Comparison of ENCODE assay signal across 22 mouse cellular contexts in the genomic region with DNA sequence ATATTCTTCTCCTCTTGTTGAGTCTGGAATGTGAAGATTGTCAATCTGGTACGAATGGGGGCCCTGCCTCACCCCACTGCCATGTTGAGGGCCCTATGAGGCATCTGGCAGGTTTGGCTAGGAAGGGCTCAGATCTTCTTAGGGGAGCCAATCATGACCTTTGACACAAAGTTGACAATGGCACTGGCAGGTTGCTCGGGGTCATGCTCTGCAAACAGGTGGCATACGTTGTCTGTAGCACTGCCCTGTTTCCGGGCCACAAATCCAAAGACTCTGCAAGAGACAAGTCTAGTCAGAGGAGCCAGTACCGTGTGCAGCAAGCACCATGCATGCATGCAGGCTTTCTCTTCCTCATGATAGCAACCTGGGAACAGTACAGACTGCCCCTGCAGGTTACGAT.
A peak's percentile ranks its signal among the peaks of the same experiment; 100 is the strongest.
DNase-seq lines count a peak whose midpoint lies in the region; ATAC-seq and TF ChIP-seq lines count a peak whose summit lies in the region.
"Had no signal": no experiment of that assay in that cellular context is flagged by ENCODE, and none has a peak within 500 bp of the region (broad histone marks: within the 10 kb centered on the region; RNA-seq: fewer than 3 reads in every experiment).

No protein-coding gene starts in this region.

- TF ChIP-seq EP300 in stomach, postnatal 0 days (optimal IDR thresholded peaks at IDR 0.05), result no peak

- no peaks in the 10 kb centered on the region for H3K27me3 ChIP-seq in intestine, embryonic 14.5 days (replicated peaks; ENCODE audit: control insufficient read depth, insufficient read depth, low read length)
- H3K27me3 ChIP-seq in intestine, embryonic 15.5 days (replicated peaks), result no peaks in the 10 kb centered on the region
- H3K27me3 ChIP-seq in liver, embryonic 11.5 days (replicated peaks; ENCODE audit: control insufficient read depth, insufficient read depth, low read length), result no peaks in the 10 kb centered on the region
- H3K27me3 ChIP-seq in liver, embryonic 12.5 days (replicated peaks), result no peaks in the 10 kb centered on the region
- no peaks in the 10 kb centered on the region for H3K27me3 ChIP-seq in limb, embryonic 14.5 days (ENCODE audit: control insufficient read depth, insufficient read depth, low read length)
- H3K27me3 ChIP-seq in stomach, postnatal 0 days (ENCODE audit: control insufficient read depth, insufficient read depth, low read length), result no peaks in the 10 kb centered on the region
- H3K27me3 ChIP-seq: embryonic facial prominence, embryonic 13.5 days; embryonic facial prominence, embryonic 15.5 days; forebrain, embryonic 12.5 days had no signal

- no peak overlapping the region for H3K4me2 ChIP-seq in intestine, embryonic 14.5 days (ENCODE audit: low read length)
- H3K4me2 ChIP-seq in intestine, embryonic 15.5 days (replicated peaks), result no peak overlapping the region
- no peak overlapping the region for H3K4me2 ChIP-seq in liver, embryonic 11.5 days
- no peak overlapping the region for H3K4me2 ChIP-seq in liver, embryonic 12.5 days
- H3K4me2 ChIP-seq in limb, embryonic 14.5 days (replicated peaks; ENCODE audit: low read depth, low read length, severe bottlenecking), result no peak overlapping the region
- H3K4me2 ChIP-seq in stomach, postnatal 0 days (replicated peaks; ENCODE audit: low read depth), result no peak overlapping the region
- H3K4me2 ChIP-seq: embryonic facial prominence, embryonic 13.5 days; embryonic facial prominence, embryonic 15.5 days; forebrain, embryonic 12.5 days had no signal

- no peaks in the 10 kb centered on the region for H3K4me1 ChIP-seq in intestine, embryonic 14.5 days (replicated peaks; ENCODE audit: control insufficient read depth, insufficient read depth, low read length)
- no peaks in the 10 kb centered on the region for H3K4me1 ChIP-seq in intestine, embryonic 15.5 days (replicated peaks)
- H3K4me1 ChIP-seq in liver, embryonic 11.5 days (replicated peaks; ENCODE audit: control insufficient read depth, insufficient read depth, low read length), result no peaks in the 10 kb centered on the region
- H3K4me1 ChIP-seq in liver, embryonic 12.5 days, result no peaks in the 10 kb centered on the region
- H3K4me1 ChIP-seq in limb, embryonic 14.5 days (ENCODE audit: control insufficient read depth, insufficient read depth, low read length), result 0 out of 2 replicates have a peak, but pooled peaks cover 7% of the 10 kb centered on the region
- H3K4me1 ChIP-seq in stomach, postnatal 0 days (replicated peaks; ENCODE audit: control insufficient read depth, insufficient read depth), result no peaks in the 10 kb centered on the region
- H3K4me1 ChIP-seq: forebrain, embryonic 10.5 days; forebrain, embryonic 12.5 days had no signal

- DNase-seq in intestine, embryonic 14.5 days (ENCODE audit: low spot score), result peak; percentile 37
- peak; percentile 23 for DNase-seq in liver, embryonic 11.5 days (ENCODE audit: low spot score)
- peak; percentile 1 for DNase-seq in limb, embryonic 14.5 days (ENCODE audit: low spot score)
- DNase-seq in stomach, postnatal 0 days (ENCODE audit: low spot score), result peak; percentile 11
- no peak for DNase-seq in ovary, adult 18-20 months (ENCODE audit: low spot score)
- DNase-seq: adrenal gland, adult 2 months; adrenal gland, postnatal 10 days; adrenal gland, postnatal 25 days; cerebellum, adult 11 months; cerebellum, adult 18-20 months; cerebellum, adult 8-10 months; cerebellum, adult 9-11 months; cerebellum, postnatal 36 days; embryo, embryonic 11 days had no signal

- no peak overlapping the region for H3K27ac ChIP-seq in intestine, embryonic 14.5 days (ENCODE audit: low read depth)
- H3K27ac ChIP-seq in intestine, embryonic 15.5 days, result no peak overlapping the region
- no peak overlapping the region for H3K27ac ChIP-seq in liver, embryonic 11.5 days (ENCODE audit: low read depth, low read length)
- H3K27ac ChIP-seq in liver, embryonic 12.5 days, result no peak overlapping the region
- H3K27ac ChIP-seq in limb, embryonic 14.5 days (replicated peaks; ENCODE audit: low read depth, low read length), result no peak overlapping the region
- H3K27ac ChIP-seq in stomach, postnatal 0 days (replicated peaks), result no peak overlapping the region
- H3K27ac ChIP-seq: embryonic facial prominence, embryonic 13.5 days; embryonic facial prominence, embryonic 15.5 days; forebrain, embryonic 10.5 days; forebrain, embryonic 12.5 days had no signal

- no peak for TF ChIP-seq CTCF in stomach, postnatal 0 days (IDR thresholded peaks at IDR 0.05; ENCODE audit: low read depth)

- no peak overlapping the region for H3K9ac ChIP-seq in intestine, embryonic 14.5 days (ENCODE audit: low read length)
- no peak overlapping the region for H3K9ac ChIP-seq in intestine, embryonic 15.5 days
- H3K9ac ChIP-seq in liver, embryonic 11.5 days (ENCODE audit: low read depth, low read length), result no peak overlapping the region
- H3K9ac ChIP-seq in liver, embryonic 12.5 days, result no peak overlapping the region
- H3K9ac ChIP-seq in limb, embryonic 14.5 days (ENCODE audit: low read depth, low read length, severe bottlenecking), result no peak overlapping the region
- no peak overlapping the region for H3K9ac ChIP-seq in stomach, postnatal 0 days (ENCODE audit: low read length)
- H3K9ac ChIP-seq: embryonic facial prominence, embryonic 13.5 days; embryonic facial prominence, embryonic 15.5 days; forebrain, embryonic 12.5 days had no signal

- H3K4me3 ChIP-seq in intestine, embryonic 14.5 days (ENCODE audit: low read depth, low read length), result no peak overlapping the region
- H3K4me3 ChIP-seq in intestine, embryonic 15.5 days (replicated peaks), result no peak overlapping the region
- H3K4me3 ChIP-seq in liver, embryonic 11.5 days (ENCODE audit: low read depth, low read length), result no peak overlapping the region
- no peak overlapping the region for H3K4me3 ChIP-seq in liver, embryonic 12.5 days
- H3K4me3 ChIP-seq in limb, embryonic 14.5 days (replicated peaks; ENCODE audit: low read length), result no peak overlapping the region
- no peak overlapping the region for H3K4me3 ChIP-seq in stomach, postnatal 0 days (ENCODE audit: low read depth, low read length)
- H3K4me3 ChIP-seq: embryonic facial prominence, embryonic 13.5 days; embryonic facial prominence, embryonic 15.5 days; erythroblast, embryonic 14.5 days; forebrain, embryonic 10.5 days; forebrain, embryonic 12.5 days had no signal

- no peak for TF ChIP-seq POLR2A in limb, embryonic 14.5 days (IDR thresholded peaks at IDR 0.05; ENCODE audit: borderline replicate concordance, extremely low read depth, insufficient read depth, insufficient read length)

- H3K9me3 ChIP-seq in intestine, embryonic 14.5 days (ENCODE audit: control insufficient read depth, low read length), result no peaks in the 10 kb centered on the region
- no peaks in the 10 kb centered on the region for H3K9me3 ChIP-seq in intestine, embryonic 15.5 days
- H3K9me3 ChIP-seq in liver, embryonic 11.5 days (ENCODE audit: control insufficient read depth, low read length), result no peaks in the 10 kb centered on the region
- H3K9me3 ChIP-seq in liver, embryonic 12.5 days (replicated peaks), result no peaks in the 10 kb centered on the region
- no peaks in the 10 kb centered on the region for H3K9me3 ChIP-seq in limb, embryonic 14.5 days (ENCODE audit: control insufficient read depth, low read length)
- no peaks in the 10 kb centered on the region for H3K9me3 ChIP-seq in stomach, postnatal 0 days (ENCODE audit: control insufficient read depth, low read length)
- H3K9me3 ChIP-seq: embryonic facial prominence, embryonic 13.5 days; embryonic facial prominence, embryonic 15.5 days; forebrain, embryonic 10.5 days; forebrain, embryonic 12.5 days had no signal

- H3K36me3 ChIP-seq in intestine, embryonic 14.5 days (ENCODE audit: control insufficient read depth, insufficient read depth, low read length), result peaks cover 93% of the 10 kb centered on the region
- peaks cover 51% of the 10 kb centered on the region for H3K36me3 ChIP-seq in intestine, embryonic 15.5 days
- H3K36me3 ChIP-seq in liver, embryonic 11.5 days (ENCODE audit: control insufficient read depth, insufficient read depth, low read length), result peaks cover 5% of the 10 kb centered on the region; the same call in 1 of the 2 replicates
- H3K36me3 ChIP-seq in liver, embryonic 12.5 days, result peaks cover 44% of the 10 kb centered on the region
- peaks cover 95% of the 10 kb centered on the region for H3K36me3 ChIP-seq in limb, embryonic 14.5 days (ENCODE audit: control insufficient read depth, insufficient read depth, low read length)
- peaks cover 33% of the 10 kb centered on the region for H3K36me3 ChIP-seq in stomach, postnatal 0 days (ENCODE audit: control insufficient read depth, insufficient read depth, low read length)

- WGBS in intestine, embryonic 14.5 days, result 78% methylated on average over 6 of the region's 6 CpGs
- WGBS in intestine, embryonic 15.5 days, result 80% methylated on average over 6 of the region's 6 CpGs
- 73% methylated on average over 6 of the region's 6 CpGs for WGBS in liver, embryonic 11.5 days
- WGBS in liver, embryonic 12.5 days (ENCODE audit: insufficient replicate concordance), result 68% methylated on average over 6 of the region's 6 CpGs
- WGBS in limb, embryonic 14.5 days, result 89% methylated on average over 6 of the region's 6 CpGs
- 63% methylated on average over 6 of the region's 6 CpGs for WGBS in stomach, postnatal 0 days

- no peak for ATAC-seq in intestine, embryonic 14.5 days (replicated peaks; ENCODE audit: low FRiP score, low TSS enrichment, low read depth)
- no peak for ATAC-seq in intestine, embryonic 15.5 days
- ATAC-seq in liver, embryonic 11.5 days (replicated peaks; ENCODE audit: low FRiP score), result no peak
- ATAC-seq in liver, embryonic 12.5 days, result no peak
- no peak for ATAC-seq in limb, embryonic 14.5 days (ENCODE audit: low FRiP score, low read depth)
- no peak for ATAC-seq in stomach, postnatal 0 days (ENCODE audit: low FRiP score, low TSS enrichment)
- ATAC-seq: forebrain, embryonic 14.5 days had no signal
